Mouse (Mus musculus): ENCODE data around the gene Gm9958.

GRCm38 (mm10) chr5:90338177-90339091 lies 28.6 kb upstream of the Gm9958 start:
- TF ChIP-seq GATA1 (IDR thresholded peaks at IDR 0.05; ENCODE audit: low read length) (no peak), TAL1 (IDR thresholded peaks at IDR 0.05; ENCODE audit: low read length) (no peak)
